Mouse (Mus musculus) gastrocnemius, postnatal 4 days (tissue): ENCODE results near the gene H1fx. TPM values are rescaled to one million over a fixed set of nuclear protein-coding genes. Genes with fewer than 3 reads are reported as not detected.
"Not testable (repeated sequence)": the region's sequence is repeated elsewhere in the genome, so short reads cannot be mapped to it uniquely, and the experiment has no call there.

Source experiments
- DNase-seq, 2 experiments: peaks; one replicate each; pipeline ENCODE4 v3.0.0; 2021 to 2022; ENCODE audit warnings: low spot score in 2 of 2, mixed read lengths in 2 of 2
- microRNA-seq: library from miRNA; unstranded; fragments of <30 nt; microRNA quantifications from one replicate; pipeline ENCODE4 v1.2.0, GENCODE M21; 2021
- total RNA-seq, 2 experiments: library from RNA; stranded (reverse); gene quantifications; 2 replicates each; pipeline ENCODE4 v1.2.3; 2021

H1fx gene
- total RNA-seq, 2 experiments from 2014 or later, result 31.9 to 40.7 TPM

- no peak for DNase-seq
Measured at GRCm38 (mm10) chr6:87982506-87982905, 1.1 kb upstream of the H1fx start.

- peak in 1 of 2 experiments; percentile 47 for DNase-seq
Measured at GRCm38 (mm10) chr6:87981030-87981485, 379 bp downstream of the H1fx start.

- peak; percentile 47 to 79 for DNase-seq
Measured at GRCm38 (mm10) chr6:87980374-87981029, 935 bp downstream of the H1fx start.

- DNase-seq, result no peak
Measured at GRCm38 (mm10) chr6:87979728-87980127, 1.7 kb downstream of the H1fx start.

GRCm38 (mm10) chr6:87970041-87970440 is 11.4 kb downstream of the H1fx start:
- DNase-seq, result no peak

GRCm38 (mm10) chr6:87962457-87962856 is 19.0 kb downstream of the H1fx start:
- DNase-seq, result not testable (repeated sequence)

GRCm38 (mm10) chr6:87942179-87942578 is 39.3 kb downstream of the H1fx start:
- DNase-seq, result no peak

GRCm38 (mm10) chr6:87938941-87939340 is 42.5 kb downstream of the H1fx start:
- DNase-seq, result no peak

- peak in 1 of 2 experiments; percentile 45 for DNase-seq
Measured at GRCm38 (mm10) chr6:87937178-87937788, 44.2 kb downstream of the H1fx start.

- DNase-seq, result no peak
Measured at GRCm38 (mm10) chr6:87935037-87935436, 46.4 kb downstream of the H1fx start.

Small RNAs within 50 kb of the gene (microRNA-seq; reads per million reads assigned to microRNA genes)
- gene Gm47286, result 0.85 reads per million

Other genes with a start within 250 kb of the H1fx start
- under 1 TPM in 1 of 2 experiments, not detected in 1; 0.32 TPM for gene Gp9, start 203.6 kb downstream of the H1fx start, total RNA-seq
- 10 to 100 TPM; 21.4 to 25.1 TPM for gene Rab43, start 169.5 kb downstream of the H1fx start, total RNA-seq
- gene Gm45140, start 145.8 kb downstream of the H1fx start, total RNA-seq, result 1 to 10 TPM; 4.1 to 4.2 TPM
- 10 to 100 TPM; 25.1 to 28.0 TPM for gene Isy1, start 142.8 kb downstream of the H1fx start, total RNA-seq
- 100 to 1,000 TPM; 469 to 478 TPM for gene Cnbp, start 130.5 kb downstream of the H1fx start, total RNA-seq
- 10 to 100 TPM; 93.9 to 95.2 TPM for gene Copg1, start 93.8 kb downstream of the H1fx start, total RNA-seq
- gene Hmces, start 67.7 kb downstream of the H1fx start, total RNA-seq, result 10 to 100 TPM; 18.3 to 18.6 TPM
- 100 to 1,000 TPM; 193 to 208 TPM for gene Rab7, start 63.6 kb upstream of the H1fx start, total RNA-seq
- 100 to 1,000 TPM; 101 to 110 TPM for gene Rpn1, start 102.8 kb upstream of the H1fx start, total RNA-seq
- 1 to 10 TPM; 6.2 to 7.9 TPM for gene Gata2, start 212.3 kb upstream of the H1fx start, total RNA-seq
- not detected for gene Dnajb8, start 240.6 kb upstream of the H1fx start, total RNA-seq